Mouse (Mus musculus) heart, adult 9 months (tissue): ENCODE results near the gene Emc6.

ENCODE experiments used
- DNase-seq, 2 experiments: peaks; one replicate each; pipeline ENCODE4 v3.0.0; 2022; ENCODE audit warnings: low spot score in 2 of 2

Emc6 gene

GRCm38 (mm10) chr11:73126495-73126894 lies 50.3 kb downstream of the Emc6 start:
- no peak for DNase-seq
